Comparison of ENCODE assay signal across 8 mouse cellular contexts in genomic region chr12:13100505-13101354, GRCm38 (mm10).
DNase-seq lines count a peak whose midpoint lies in the region; ATAC-seq and TF ChIP-seq lines count a peak whose summit lies in the region.

No protein-coding gene starts in this region.

- 0 out of 2 replicates have a peak, but pooled peaks cover 10% of the 10 kb centered on the region for H3K4me1 ChIP-seq in lung, embryonic 14.5 days (ENCODE audit: insufficient read depth)
- no peaks in the 10 kb centered on the region for H3K4me1 ChIP-seq in intestine, embryonic 16.5 days (ENCODE audit: control insufficient read depth, insufficient read depth, low read length)
- peaks cover 2% of the 10 kb centered on the region; the same call in 1 of the 2 replicates for H3K4me1 ChIP-seq in midbrain, embryonic 16.5 days (ENCODE audit: control insufficient read depth, insufficient read depth, low read length)
- no peaks in the 10 kb centered on the region for H3K4me1 ChIP-seq in liver, embryonic 12.5 days
- H3K4me1 ChIP-seq in liver, embryonic 11.5 days (replicated peaks; ENCODE audit: control insufficient read depth, insufficient read depth, low read length), result no peaks in the 10 kb centered on the region; the same call in 1 of the 2 replicates

- no peaks in the 10 kb centered on the region for H3K27me3 ChIP-seq in lung, embryonic 14.5 days (ENCODE audit: insufficient read depth, low read length)
- H3K27me3 ChIP-seq in intestine, embryonic 16.5 days (replicated peaks; ENCODE audit: control insufficient read depth, insufficient read depth, low read length), result no peaks in the 10 kb centered on the region
- no peaks in the 10 kb centered on the region for H3K27me3 ChIP-seq in midbrain, embryonic 16.5 days (ENCODE audit: control insufficient read depth, insufficient read depth, low read depth, low read length)
- no peaks in the 10 kb centered on the region for H3K27me3 ChIP-seq in liver, embryonic 12.5 days (replicated peaks)
- H3K27me3 ChIP-seq in liver, embryonic 11.5 days (replicated peaks; ENCODE audit: control insufficient read depth, insufficient read depth, low read length), result no peaks in the 10 kb centered on the region

- no peak overlapping the region for H3K4me2 ChIP-seq in lung, embryonic 14.5 days
- H3K4me2 ChIP-seq in intestine, embryonic 16.5 days (ENCODE audit: low read depth, low read length), result no peak overlapping the region
- H3K4me2 ChIP-seq in midbrain, embryonic 16.5 days (ENCODE audit: low read length), result no peak overlapping the region
- H3K4me2 ChIP-seq in liver, embryonic 12.5 days, result no peak overlapping the region
- H3K4me2 ChIP-seq in liver, embryonic 11.5 days, result no peak overlapping the region

- H3K4me3 ChIP-seq in lung, embryonic 14.5 days (ENCODE audit: low read depth, low read length), result no peak overlapping the region
- H3K4me3 ChIP-seq in intestine, embryonic 16.5 days (ENCODE audit: low read length), result no peak overlapping the region
- H3K4me3 ChIP-seq in midbrain, embryonic 16.5 days (ENCODE audit: low read depth, low read length), result no peak overlapping the region
- no peak overlapping the region for H3K4me3 ChIP-seq in liver, embryonic 12.5 days
- H3K4me3 ChIP-seq in liver, embryonic 11.5 days (ENCODE audit: low read depth, low read length), result no peak overlapping the region

- peak overlapping the region; percentile 19 for H3K27ac ChIP-seq in lung, embryonic 14.5 days (ENCODE audit: low read depth)
- 0 out of 2 replicates have a peak overlapping the region, but pooled peaks have one; percentile 6 for H3K27ac ChIP-seq in intestine, embryonic 16.5 days (ENCODE audit: low read length)
- H3K27ac ChIP-seq in midbrain, embryonic 16.5 days (ENCODE audit: low read length), result no peak overlapping the region
- no peak overlapping the region for H3K27ac ChIP-seq in liver, embryonic 12.5 days
- H3K27ac ChIP-seq in liver, embryonic 11.5 days (ENCODE audit: low read depth, low read length), result no peak overlapping the region

- ATAC-seq in lung, embryonic 14.5 days (ENCODE audit: insufficient read depth), result peak; percentile 93
- 0 out of 2 replicates have a peak, but pooled peaks have one; percentile 38 for ATAC-seq in intestine, embryonic 16.5 days
- ATAC-seq in midbrain, embryonic 16.5 days, result peak; percentile 33; the same call in 1 of the 2 replicates
- ATAC-seq in liver, embryonic 12.5 days, result no peak
- no peak for ATAC-seq in liver, embryonic 11.5 days (replicated peaks; ENCODE audit: low FRiP score)
- ATAC-seq in activated CD4-positive, CD25-positive, alpha-beta regulatory T cell, adult 4 months, result no peak

- peak; percentile 87 for DNase-seq in lung, embryonic 14.5 days
- no peak for DNase-seq in lung, adult 18-20 months
- DNase-seq in embryo, embryonic 9.5 days (ENCODE audit: extremely low spot score), result peak; percentile 55
- DNase-seq in liver, embryonic 11.5 days (ENCODE audit: low spot score), result no peak

- 16% methylated on average over 12 of the region's 12 CpGs for WGBS in lung, embryonic 14.5 days
- 36% methylated on average over 12 of the region's 12 CpGs for WGBS in intestine, embryonic 16.5 days
- 35% methylated on average over 12 of the region's 12 CpGs for WGBS in midbrain, embryonic 16.5 days
- WGBS in liver, embryonic 12.5 days (ENCODE audit: insufficient replicate concordance), result 53% methylated on average over 12 of the region's 12 CpGs
- 48% methylated on average over 12 of the region's 12 CpGs for WGBS in liver, embryonic 11.5 days

- no peaks in the 10 kb centered on the region for H3K36me3 ChIP-seq in lung, embryonic 14.5 days (ENCODE audit: insufficient read depth)
- no peaks in the 10 kb centered on the region for H3K36me3 ChIP-seq in intestine, embryonic 16.5 days (ENCODE audit: control insufficient read depth, insufficient read depth, low read length)
- H3K36me3 ChIP-seq in midbrain, embryonic 16.5 days (ENCODE audit: control insufficient read depth, insufficient read depth, low read length), result no peaks in the 10 kb centered on the region
- no peaks in the 10 kb centered on the region for H3K36me3 ChIP-seq in liver, embryonic 12.5 days
- H3K36me3 ChIP-seq in liver, embryonic 11.5 days (ENCODE audit: control insufficient read depth, insufficient read depth, low read length), result no peaks in the 10 kb centered on the region

- H3K9me3 ChIP-seq in lung, embryonic 14.5 days (ENCODE audit: low read depth, low read length), result no peaks in the 10 kb centered on the region
- no peaks in the 10 kb centered on the region for H3K9me3 ChIP-seq in intestine, embryonic 16.5 days (ENCODE audit: control insufficient read depth, low read length)
- 0 out of 2 replicates have a peak, but pooled peaks cover 2% of the 10 kb centered on the region for H3K9me3 ChIP-seq in midbrain, embryonic 16.5 days (replicated peaks; ENCODE audit: control insufficient read depth, low read length, poor library complexity, severe bottlenecking)
- H3K9me3 ChIP-seq in liver, embryonic 12.5 days (replicated peaks), result no peaks in the 10 kb centered on the region
- H3K9me3 ChIP-seq in liver, embryonic 11.5 days (ENCODE audit: control insufficient read depth, low read length), result no peaks in the 10 kb centered on the region

- H3K9ac ChIP-seq in lung, embryonic 14.5 days, result no peak overlapping the region
- no peak overlapping the region for H3K9ac ChIP-seq in intestine, embryonic 16.5 days (ENCODE audit: low read depth, low read length)
- no peak overlapping the region for H3K9ac ChIP-seq in midbrain, embryonic 16.5 days (ENCODE audit: low read depth, low read length)
- no peak overlapping the region for H3K9ac ChIP-seq in liver, embryonic 12.5 days
- no peak overlapping the region for H3K9ac ChIP-seq in liver, embryonic 11.5 days (ENCODE audit: low read depth, low read length)

- no peak for TF ChIP-seq CTCF in lung, embryonic 14.5 days (IDR thresholded peaks at IDR 0.05; ENCODE audit: low read depth)

Comparison
In these comparisons a context has a peak if more than half of its experiments do, and no peak if none do; other contexts are left out.
1. DNase-seq: peak in lung, embryonic 14.5 days (single experiment) and embryo, embryonic 9.5 days (single experiment); none in lung, adult 18-20 months (0 of 2) and liver, embryonic 11.5 days (single experiment).
2. ATAC-seq: peak in lung, embryonic 14.5 days (single experiment), intestine, embryonic 16.5 days (single experiment) and midbrain, embryonic 16.5 days (single experiment); none in liver, embryonic 12.5 days (single experiment), liver, embryonic 11.5 days (single experiment) and activated CD4-positive, CD25-positive, alpha-beta regulatory T cell, adult 4 months (single experiment).
3. H3K27ac ChIP-seq: peak in lung, embryonic 14.5 days (single experiment) and intestine, embryonic 16.5 days (single experiment); none in midbrain, embryonic 16.5 days (single experiment), liver, embryonic 12.5 days (single experiment) and liver, embryonic 11.5 days (single experiment).